Mouse (Mus musculus) embryonic facial prominence, embryonic 14.5 days (tissue): Measurements from ENCODE around the gene Xpr1. TPM values are rescaled to one million over a fixed set of nuclear protein-coding genes. Genes with fewer than 3 reads are reported as not detected.

ENCODE experiments used
- ATAC-seq: fragments of 200-750 bp; cut with Nextera tagmentation; 2 replicates; pipeline ENCODE4 v1.8.0; 2017; ENCODE audit warnings: low read depth, moderate number of reproducible peaks, moderate TSS enrichment
- DNase-seq: peaks from one replicate; pipeline ENCODE4 v3.0.0-alpha.2; 2015; ENCODE audit warnings: low spot score
- H3K27ac ChIP-seq: fragments of 300-500 bp; sonication (generic); replicated peaks from 2 replicates; pipeline ENCODE4 v1.5.1; 2014; ENCODE audit warnings: low read depth, mild to moderate bottlenecking, low read length, moderate library complexity
- H3K27me3 ChIP-seq: fragments of 300-500 bp; sonication (generic); replicated peaks from 2 replicates; pipeline ENCODE4 v1.6.1; 2014; ENCODE audit warnings: low read length; ENCODE audit not compliant: control insufficient read depth, insufficient read depth
- H3K36me3 ChIP-seq: fragments of 300-500 bp; sonication (generic); 2 replicates; pipeline ENCODE4 v1.6.1; 2014; ENCODE audit warnings: low read length, mixed read lengths; ENCODE audit not compliant: control insufficient read depth, insufficient read depth
- H3K4me1 ChIP-seq: fragments of 300-500 bp; sonication (generic); 2 replicates; pipeline ENCODE4 v1.6.1; 2014; ENCODE audit warnings: antibody characterized with exemption, low read length; ENCODE audit not compliant: control insufficient read depth, insufficient read depth
- H3K4me2 ChIP-seq: fragments of 300-500 bp; sonication (generic); 2 replicates; pipeline ENCODE4 v1.6.1; 2014; ENCODE audit warnings: low read depth, mild to moderate bottlenecking, low read length, moderate library complexity, mixed read lengths
- H3K4me3 ChIP-seq: fragments of 300-500 bp; sonication (generic); 2 replicates; pipeline ENCODE4 v1.5.1; 2014; ENCODE audit warnings: low read depth, mild to moderate bottlenecking, low read length
- H3K9ac ChIP-seq: fragments of 300-500 bp; sonication (generic); 2 replicates; pipeline ENCODE4 v1.6.1; 2014; ENCODE audit warnings: low read depth, mild to moderate bottlenecking, low read length, moderate library complexity, mixed read lengths
- H3K9me3 ChIP-seq: fragments of 300-500 bp; sonication (generic); 2 replicates; pipeline ENCODE4 v1.6.1; 2016; ENCODE audit warnings: low read length; ENCODE audit not compliant: control insufficient read depth
- WGBS: fragments of 180-500 bp; shearing (Covaris S2); extraction: QIAGEN DNeasy Blood & Tissue Kit; methylation state at CpG from one replicate; pipeline ENCODE4 v1.1.7; 2014; 5-methylcytosine and 5-hydroxymethylcytosine counted together
- polyA plus RNA-seq: library from polyadenylated mRNA; unstranded; fragments of >200 nt; fragmentation: Nextera tagmentation; extraction: Ambion mirVana; gene quantifications from 2 replicates; pipeline ENCODE4 v1.2.1, GENCODE M21; 2014

Xpr1 gene
- polyA plus RNA-seq, 1 experiment from 2014 or later, result 5.6 TPM

GRCm38 (mm10) chr1:155322183-155322582 is 95.0 kb downstream of the Xpr1 start:
- H3K4me1 ChIP-seq, result no peaks in the 10 kb centered on the region
- 53% methylated on average over 1 of the region's 1 CpGs for WGBS
- H3K4me2 ChIP-seq, result no peak overlapping the region
- H3K27ac ChIP-seq, result no peak overlapping the region
- H3K9me3 ChIP-seq, result no peaks in the 10 kb centered on the region
- H3K9ac ChIP-seq, result no peak overlapping the region
- H3K36me3 ChIP-seq, result no peaks in the 10 kb centered on the region
- DNase-seq (peak; percentile 19), ATAC-seq (no peak)
- H3K4me3 ChIP-seq, result no peak overlapping the region
- no peaks in the 10 kb centered on the region for H3K27me3 ChIP-seq

GRCm38 (mm10) chr1:155320091-155320833 is 97.0 kb downstream of the Xpr1 start:
- no peak overlapping the region for H3K4me2 ChIP-seq
- no peak overlapping the region for H3K9ac ChIP-seq
- DNase-seq, result no peak
- no peak overlapping the region for H3K27ac ChIP-seq
- ATAC-seq, result no peak
- no peaks in the 10 kb centered on the region for H3K4me1 ChIP-seq
- H3K9me3 ChIP-seq, result no peaks in the 10 kb centered on the region
- no peak overlapping the region for H3K4me3 ChIP-seq
- no peaks in the 10 kb centered on the region for H3K27me3 ChIP-seq
- WGBS, result 76% methylated on average over 7 of the region's 7 CpGs
- no peaks in the 10 kb centered on the region for H3K36me3 ChIP-seq

- Histone ChIP-seq H3K27me3 (no peaks in the 10 kb centered on the region), H3K9ac (no peak overlapping the region), H3K36me3 (no peaks in the 10 kb centered on the region), H3K4me3 (no peak overlapping the region), H3K4me2 (no peak overlapping the region), H3K27ac (no peak overlapping the region), H3K9me3 (no peaks in the 10 kb centered on the region), H3K4me1 (no peaks in the 10 kb centered on the region)
- no peak for ATAC-seq
- DNase-seq, result no peak
- WGBS, result 78% methylated on average over 4 of the region's 4 CpGs
Observed at GRCm38 (mm10) chr1:155319513-155319912, 97.7 kb downstream of the Xpr1 start.

- H3K4me1 ChIP-seq, result no peaks in the 10 kb centered on the region
- ATAC-seq (no peak), DNase-seq (no peak)
- H3K36me3 ChIP-seq, result peaks cover 12% of the 10 kb centered on the region; the same call in 1 of the 2 replicates
- H3K27me3 ChIP-seq, result no peaks in the 10 kb centered on the region
- 74% methylated on average over 3 of the region's 3 CpGs for WGBS
- no peak overlapping the region for H3K4me3 ChIP-seq
- no peak overlapping the region for H3K27ac ChIP-seq
- H3K9ac ChIP-seq, result no peak overlapping the region
- H3K4me2 ChIP-seq, result no peak overlapping the region
- H3K9me3 ChIP-seq, result no peaks in the 10 kb centered on the region
Observed at GRCm38 (mm10) chr1:155311672-155312071, 105.5 kb downstream of the Xpr1 start.

- peak; percentile 33 for DNase-seq
- Histone ChIP-seq H3K9me3 (no peaks in the 10 kb centered on the region), H3K27ac (no peak overlapping the region), H3K4me3 (no peak overlapping the region), H3K36me3 (0 out of 2 replicates have a peak, but pooled peaks cover 7% of the 10 kb centered on the region), H3K27me3 (no peaks in the 10 kb centered on the region), H3K4me2 (no peak overlapping the region), H3K4me1 (no peaks in the 10 kb centered on the region), H3K9ac (no peak overlapping the region)
- 57% methylated on average over 3 of the region's 3 CpGs for WGBS
- no peak for ATAC-seq
Observed at GRCm38 (mm10) chr1:155306879-155307278, 110.3 kb downstream of the Xpr1 start.

GRCm38 (mm10) chr1:155303402-155303801 is 113.8 kb downstream of the Xpr1 start:
- H3K4me1 ChIP-seq, result no peaks in the 10 kb centered on the region
- no peak overlapping the region for H3K27ac ChIP-seq
- 88% methylated on average over 2 of the region's 2 CpGs for WGBS
- no peak for DNase-seq
- no peaks in the 10 kb centered on the region for H3K27me3 ChIP-seq
- no peak for ATAC-seq
- H3K4me2 ChIP-seq, result no peak overlapping the region
- no peak overlapping the region for H3K4me3 ChIP-seq
- H3K36me3 ChIP-seq, result 0 out of 2 replicates have a peak, but pooled peaks cover 7% of the 10 kb centered on the region
- H3K9ac ChIP-seq, result no peak overlapping the region
- no peaks in the 10 kb centered on the region for H3K9me3 ChIP-seq

- Histone ChIP-seq H3K27ac (no peak overlapping the region), H3K4me1 (no peaks in the 10 kb centered on the region), H3K36me3 (no peaks in the 10 kb centered on the region), H3K4me2 (no peak overlapping the region), H3K27me3 (no peaks in the 10 kb centered on the region), H3K9ac (no peak overlapping the region), H3K4me3 (no peak overlapping the region), H3K9me3 (no peaks in the 10 kb centered on the region)
- DNase-seq (no peak), ATAC-seq (no peak)
- WGBS, result 95% methylated on average over 5 of the region's 5 CpGs
Observed at GRCm38 (mm10) chr1:155297615-155298014, 119.6 kb downstream of the Xpr1 start.

- ATAC-seq, result no peak
- H3K9me3 ChIP-seq, result no peaks in the 10 kb centered on the region
- WGBS, result 84% methylated on average over 2 of the region's 2 CpGs
- H3K27ac ChIP-seq, result no peak overlapping the region
- no peaks in the 10 kb centered on the region for H3K4me1 ChIP-seq
- no peaks in the 10 kb centered on the region for H3K27me3 ChIP-seq
- no peak overlapping the region for H3K4me2 ChIP-seq
- no peak overlapping the region for H3K4me3 ChIP-seq
- no peaks in the 10 kb centered on the region for H3K36me3 ChIP-seq
- H3K9ac ChIP-seq, result no peak overlapping the region
- no peak for DNase-seq
Observed at GRCm38 (mm10) chr1:155297203-155297602, 120.0 kb downstream of the Xpr1 start.

GRCm38 (mm10) chr1:155293446-155293845 is 123.8 kb downstream of the Xpr1 start:
- H3K4me1 ChIP-seq, result no peaks in the 10 kb centered on the region
- H3K27me3 ChIP-seq, result no peaks in the 10 kb centered on the region
- H3K36me3 ChIP-seq, result peaks cover 5% of the 10 kb centered on the region; the same call in 1 of the 2 replicates
- no peak overlapping the region for H3K27ac ChIP-seq
- ATAC-seq (peak; percentile 70; the same call in 1 of the 2 replicates), DNase-seq (peak; percentile 86)
- H3K4me3 ChIP-seq, result no peak overlapping the region
- no peak overlapping the region for H3K9ac ChIP-seq
- H3K4me2 ChIP-seq, result no peak overlapping the region
- H3K9me3 ChIP-seq, result no peaks in the 10 kb centered on the region
- WGBS, result 13% methylated on average over 3 of the region's 3 CpGs
